Mouse (Mus musculus): ENCODE data around the gene Acsm3. TPM values are rescaled to one million over a fixed set of nuclear protein-coding genes. Genes with fewer than 3 reads are reported as not detected.

Acsm3 gene
- total and polyA plus RNA-seq, 3 experiments = 0.08 to 0.54 TPM; not detected in 1

- Histone ChIP-seq H3K4me1 (ENCODE audit: control insufficient read depth in 1 of 2, insufficient read depth in 2 of 2, low read length in 2 of 2) (no peaks in the 10 kb centered on the region), H3K9ac (ENCODE audit: control insufficient read depth, low read depth, low read length, poor library complexity, severe bottlenecking) (no peak overlapping the region), H3K27me3 (ENCODE audit: control insufficient read depth in 1 of 2, insufficient read depth in 2 of 2, low read length in 2 of 2) (no peaks in the 10 kb centered on the region), H3K79me2 (ENCODE audit: control insufficient read depth, insufficient read depth, low read length, poor library complexity) (no peaks in the 10 kb centered on the region), H3K27ac (ENCODE audit: control insufficient read depth, low read depth, low read length) (no peak overlapping the region), H3K9me3 (replicated peaks; ENCODE audit: insufficient read depth, low read length) (no peaks in the 10 kb centered on the region), H3K36me3 (ENCODE audit: control insufficient read depth in 1 of 2, insufficient read depth in 2 of 2, low read length in 2 of 2) (peaks cover 0 to 23% of the 10 kb centered on the region in 2 experiments; a peak in 2 of 4 replicates), H3K4me3 (ENCODE audit: control insufficient read depth in 1 of 2, insufficient read depth in 1 of 2, low read depth in 2 of 2, low read length in 2 of 2) (no peak overlapping the region)
- no peak for DNase-seq (ENCODE audit: low read depth, low spot score)
- no peak for TF ChIP-seq MAZ (IDR thresholded peaks at IDR 0.05; ENCODE audit: low read depth, low read length)
- no peak for TF ChIP-seq ZNF384 (IDR thresholded peaks at IDR 0.05; ENCODE audit: low read depth, low read length)
- TF ChIP-seq KAT2A (conservative IDR thresholded peaks at IDR 0.05; ENCODE audit: low read depth, low read length) = no peak
- TF ChIP-seq CHD2 (IDR thresholded peaks at IDR 0.05; ENCODE audit: low read length) = no peak
- TF ChIP-seq TBP (IDR thresholded peaks at IDR 0.05; ENCODE audit: low read depth, low read length) = no peak
- no peak for TF ChIP-seq NRF1 (IDR thresholded peaks at IDR 0.05; ENCODE audit: insufficient read depth, low read depth, low read length, poor library complexity, severe bottlenecking)
- no peak for TF ChIP-seq ZMIZ1 (IDR thresholded peaks at IDR 0.05; ENCODE audit: low read depth, low read length)
Measured at GRCm38 (mm10) chr7:119808723-119809122, 48.0 kb downstream of the Acsm3 start.

DNA sequence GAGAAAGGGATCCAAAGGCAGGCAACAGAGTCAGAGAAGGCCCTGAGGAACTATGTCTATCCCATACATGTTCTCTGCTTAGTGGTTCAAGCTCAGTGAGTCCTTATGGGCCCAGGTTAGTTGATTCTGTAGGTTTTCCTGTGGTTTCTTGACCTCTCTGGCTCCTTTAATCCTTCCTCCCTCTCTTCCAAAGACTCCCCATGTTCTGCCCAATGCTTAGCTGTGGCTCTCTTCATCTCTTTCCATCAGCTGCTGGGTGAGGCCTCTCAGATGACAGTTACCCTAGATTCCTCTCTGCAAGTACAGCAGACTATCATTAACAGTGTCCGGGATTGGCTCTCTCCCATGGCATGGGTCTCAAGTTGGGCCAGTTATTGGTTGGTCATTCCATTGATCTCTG, 74.6 kb downstream of the Acsm3 start:
- no peaks in the 10 kb centered on the region for H3K27me3 ChIP-seq (ENCODE audit: control insufficient read depth in 1 of 2, insufficient read depth in 2 of 2, low read length in 2 of 2)
- no peak overlapping the region for H3K4me3 ChIP-seq (ENCODE audit: control insufficient read depth in 1 of 2, insufficient read depth in 1 of 2, low read depth in 2 of 2, low read length in 2 of 2)
- peaks cover 0 to 2% of the 10 kb centered on the region in 2 experiments; a peak in 2 of 4 replicates for H3K36me3 ChIP-seq (ENCODE audit: control insufficient read depth in 1 of 2, insufficient read depth in 2 of 2, low read length in 2 of 2)
- H3K9me3 ChIP-seq (replicated peaks; ENCODE audit: insufficient read depth, low read length) = no peaks in the 10 kb centered on the region
- H3K79me2 ChIP-seq (ENCODE audit: control insufficient read depth, insufficient read depth, low read length, poor library complexity) = no peaks in the 10 kb centered on the region
- DNase-seq (ENCODE audit: low read depth, low spot score) = no peak
- H3K27ac ChIP-seq (ENCODE audit: control insufficient read depth, low read depth, low read length) = no peak overlapping the region
- TF ChIP-seq BHLHE40 (IDR thresholded peaks at IDR 0.05; ENCODE audit: borderline replicate concordance, low read depth, low read length) (no peak), ZMIZ1 (IDR thresholded peaks at IDR 0.05; ENCODE audit: low read depth, low read length) (no peak), KAT2A (conservative IDR thresholded peaks at IDR 0.05; ENCODE audit: low read depth, low read length) (no peak), ZKSCAN1 (IDR thresholded peaks at IDR 0.05; ENCODE audit: low read depth, low read length) (no peak), CHD1 (IDR thresholded peaks at IDR 0.05; ENCODE audit: low read depth, low read length) (no peak), NELFE (IDR thresholded peaks at IDR 0.05; ENCODE audit: low read depth, low read length) (no peak), POLR2AphosphoS2 (IDR thresholded peaks at IDR 0.05; ENCODE audit: low read length) (no peak), E2F4 (IDR thresholded peaks at IDR 0.05; ENCODE audit: borderline replicate concordance, low read depth, low read length) (no peak)
- peaks cover 0 to 2% of the 10 kb centered on the region in 2 experiments; a peak in 1 of 4 replicates for H3K4me1 ChIP-seq (ENCODE audit: control insufficient read depth in 1 of 2, insufficient read depth in 2 of 2, low read length in 2 of 2)
- H3K9ac ChIP-seq (ENCODE audit: control insufficient read depth, low read depth, low read length, poor library complexity, severe bottlenecking) = no peak overlapping the region

All from MEL (cell line).